Mouse (Mus musculus) liver, adult 2 months (tissue): ENCODE data around the gene Cog3. TPM values are rescaled to one million over a fixed set of nuclear protein-coding genes. Genes with fewer than 3 reads are reported as not detected.

Experiments used
- DNase-seq: peaks from one replicate; pipeline ENCODE4 v3.0.0-alpha.2; 2011; ENCODE audit warnings: low read depth, low spot score; ENCODE audit errors: extremely low read depth
- H3K27ac ChIP-seq: fragments of 200-500 bp; replicated peaks from 2 replicates; pipeline ENCODE4 v1.5.1; 2012; ENCODE audit warnings: low read depth, mild to moderate bottlenecking, control low read depth, inconsistent platforms, low read length; ENCODE audit not compliant: insufficient read depth
- H3K27me3 ChIP-seq: fragments of 200-500 bp; 2 replicates; pipeline ENCODE4 v1.6.1; 2012; ENCODE audit warnings: mild to moderate bottlenecking, moderate library complexity, low read length, inconsistent platforms; ENCODE audit not compliant: control insufficient read depth, insufficient read depth
- H3K36me3 ChIP-seq: fragments of 200-500 bp; 2 replicates; pipeline ENCODE4 v1.6.1; 2012; ENCODE audit warnings: low read length, inconsistent platforms; ENCODE audit not compliant: control insufficient read depth, insufficient read depth
- H3K4me1 ChIP-seq: fragments of 200-500 bp; 2 replicates; pipeline ENCODE4 v1.6.1; 2011; ENCODE audit warnings: low read length; ENCODE audit not compliant: control insufficient read depth, insufficient read depth
- H3K4me3 ChIP-seq: fragments of 200-500 bp; 2 replicates; pipeline ENCODE4 v1.5.1; 2011; ENCODE audit warnings: low read depth, mild to moderate bottlenecking, control low read depth, low read length, moderate library complexity; ENCODE audit not compliant: insufficient read depth
- H3K79me2 ChIP-seq: fragments of 200-500 bp; 2 replicates; pipeline ENCODE4 v1.6.1; 2012; ENCODE audit warnings: inconsistent platforms, mild to moderate bottlenecking, low read length, moderate library complexity; ENCODE audit not compliant: control insufficient read depth, insufficient read depth
- H3K9ac ChIP-seq: fragments of 200-500 bp; 2 replicates; pipeline ENCODE4 v1.6.1; 2012; ENCODE audit warnings: low read depth, mild to moderate bottlenecking, control low read depth, inconsistent platforms, low read length
- CTCF ChIP-seq: fragments of 200-500 bp; IDR thresholded peaks from 2 replicates; pipeline ENCODE4 v1.5.1; 2011; ENCODE audit warnings: low read depth, low read length, control low read depth
- POLR2A ChIP-seq: fragments of 200-500 bp; IDR thresholded peaks from 2 replicates; pipeline ENCODE4 v1.6.1; 2011; ENCODE audit warnings: low read length, control low read depth; ENCODE audit not compliant: insufficient read depth; ENCODE audit errors: extremely low read depth
- WGBS: fragments of 180-500 bp; shearing (Covaris S2); methylation state at CpG from one replicate; pipeline ENCODE4 v1.1.7; 2018; 5-methylcytosine and 5-hydroxymethylcytosine counted together
- polyA plus RNA-seq: library from polyadenylated mRNA; depleted of rRNA; stranded (reverse); fragments of >200 nt; gene quantifications from 2 replicates; pipeline ENCODE4 v1.2.3, GENCODE M21; 2012; rRNA removed
- total RNA-seq: library from RNA; depleted of rRNA; stranded (reverse); fragments of >200 nt; gene quantifications from 2 replicates; pipeline ENCODE4 v1.2.3, GENCODE M21; 2014; rRNA removed

The Cog3 gene
- total RNA-seq (10.9 and 12.3 TPM in 2 replicates), polyA plus RNA-seq (4.2 and 5.3 TPM in 2 replicates)

DNA sequence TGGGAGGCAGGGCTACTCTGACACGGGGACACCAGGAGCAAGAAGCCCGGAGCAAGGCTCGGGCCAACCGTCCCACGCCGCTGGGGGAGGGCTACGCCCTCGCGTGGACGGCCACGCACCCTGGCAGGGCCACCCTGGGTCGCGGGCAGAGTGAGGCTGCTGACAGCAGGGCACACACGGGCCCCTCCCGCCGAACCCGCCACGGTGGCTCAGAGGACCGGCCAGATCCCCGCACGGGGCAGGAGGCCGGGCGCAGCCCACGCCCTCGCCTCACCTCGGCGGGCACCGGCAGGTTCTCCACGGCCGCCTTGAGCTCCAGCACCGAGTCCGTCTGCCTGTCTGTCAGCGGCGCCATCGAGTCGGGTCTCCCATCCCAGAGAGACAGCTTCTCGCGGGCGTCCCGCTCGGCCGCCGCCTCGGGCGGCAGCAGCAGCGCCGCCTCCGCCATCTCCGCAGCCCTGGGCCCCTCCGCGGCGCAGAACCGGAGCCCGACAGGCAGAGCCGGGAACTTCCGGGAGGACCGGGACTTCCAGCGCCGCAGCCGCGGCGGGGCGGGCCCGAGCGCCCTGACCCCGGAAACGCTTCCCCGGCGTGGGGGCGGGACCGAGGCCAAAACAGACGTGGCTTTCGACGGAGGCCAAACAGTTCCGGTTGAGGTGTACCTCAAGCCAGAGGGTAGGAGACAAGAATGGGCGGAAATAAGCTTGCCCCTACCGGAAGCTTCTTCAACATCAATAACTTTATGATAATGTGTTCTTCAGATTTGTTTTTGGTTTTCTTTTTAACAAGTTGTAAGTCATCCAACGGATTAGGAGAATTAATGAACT is at the start of gene Cog3:
TSS of gene Cog3 (minus strand) at position 527 of the 827 bp plus-strand sequence.
- Histone ChIP-seq H3K27ac (peak within 1 kb of the TSS; percentile 81), H3K27me3 (no peaks in the 10 kb centered on the region), H3K36me3 (no peaks in the 10 kb centered on the region), H3K9ac (peak within 1 kb of the TSS; percentile 90), H3K79me2 (peaks cover 29% of the 10 kb centered on the region; the same call in 1 of the 2 replicates), H3K4me3 (peak within 1 kb of the TSS; percentile 97), H3K4me1 (peaks cover 14% of the 10 kb centered on the region)
- TF ChIP-seq CTCF: peak; percentile 27
- TF ChIP-seq POLR2A: peak; percentile 59
- WGBS: under 1% methylated on average over 77 of the region's 78 CpGs
- peak; percentile 86 for DNase-seq

DNA sequence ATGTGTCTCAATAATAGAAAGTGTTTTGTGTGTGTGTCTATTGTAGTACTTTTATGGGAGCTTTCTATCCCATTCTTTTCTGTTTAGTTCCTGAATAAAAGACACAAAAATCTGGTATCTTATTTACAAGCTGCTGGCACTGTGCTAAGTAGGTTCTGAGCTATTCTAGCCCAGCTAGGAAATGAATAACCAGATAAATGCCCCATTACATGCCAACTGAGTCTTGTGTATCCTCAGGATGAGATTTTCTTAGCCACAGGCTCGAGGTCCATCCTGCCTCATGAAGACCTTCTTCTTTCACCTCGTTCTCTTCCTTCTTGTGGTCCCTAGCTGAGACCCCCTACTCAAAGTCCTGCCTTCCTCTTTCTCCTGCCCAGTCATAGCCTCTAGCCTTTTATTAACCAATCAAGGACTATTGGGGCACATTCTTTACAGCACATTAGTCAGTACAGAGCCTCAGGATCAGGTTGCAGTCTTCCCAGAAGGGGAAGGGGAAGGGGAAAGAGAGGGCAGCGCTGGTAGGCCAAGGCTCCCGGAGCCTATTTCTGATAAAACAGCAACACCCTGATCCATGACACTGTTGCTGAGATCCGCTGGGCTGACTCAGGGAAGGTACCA is 43.6 kb upstream of the Cog3 start:
- peak; percentile 92 for DNase-seq
- Histone ChIP-seq H3K27ac (peak overlapping the region; percentile 60), H3K9ac (peak overlapping the region; percentile 0; the same call in 1 of the 2 replicates), H3K27me3 (no peaks in the 10 kb centered on the region), H3K36me3 (no peaks in the 10 kb centered on the region), H3K4me3 (no peak overlapping the region), H3K79me2 (no peaks in the 10 kb centered on the region), H3K4me1 (peaks cover 30% of the 10 kb centered on the region)
- WGBS: 30% methylated on average over 5 of the region's 5 CpGs
- TF ChIP-seq POLR2A (no peak), CTCF (no peak)

DNA sequence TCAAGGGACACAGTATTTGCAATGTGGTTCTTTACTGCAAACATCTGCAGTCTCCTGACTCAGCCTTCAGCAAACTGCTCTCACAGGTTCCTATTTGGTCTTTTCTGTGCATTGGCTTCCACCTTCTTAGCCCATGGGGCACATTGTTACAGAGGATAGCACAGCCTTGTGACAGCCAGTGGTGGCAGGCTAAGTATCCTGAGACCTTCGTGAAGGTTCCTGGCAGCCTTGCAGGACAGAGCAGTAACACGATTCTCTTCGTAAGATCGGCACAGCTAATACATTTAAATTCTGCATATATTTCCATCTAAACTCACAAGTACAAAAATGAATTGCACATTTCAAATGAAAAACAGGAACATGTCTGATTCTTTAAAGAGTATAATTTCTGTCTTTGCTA is 41.6 kb upstream of the Cog3 start:
- 95% methylated on average over 4 of the region's 4 CpGs for WGBS

DNA sequence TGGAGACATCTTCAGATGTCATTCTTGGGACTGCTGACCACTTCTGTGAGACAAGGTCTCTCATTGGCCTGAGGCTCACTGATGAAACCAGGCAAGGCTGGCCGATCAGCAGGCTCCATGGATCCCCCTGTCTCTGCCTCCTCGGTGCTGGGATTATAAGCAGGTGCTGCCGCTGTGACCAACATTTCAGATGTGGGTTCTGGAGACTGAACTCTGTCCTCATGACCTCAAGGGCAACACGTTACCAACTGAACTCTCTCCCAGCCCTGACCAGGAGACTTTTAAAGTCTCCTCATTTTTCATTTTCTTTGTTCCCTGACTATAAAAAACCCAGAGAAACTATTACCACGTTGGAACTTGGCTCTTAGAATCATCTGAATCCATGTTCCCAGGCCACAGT is 40.4 kb upstream of the Cog3 start:
- Histone ChIP-seq H3K4me1 (peaks cover 34% of the 10 kb centered on the region), H3K9ac (peak overlapping the region; percentile 13; the same call in 1 of the 2 replicates), H3K27ac (peak overlapping the region; percentile 79), H3K4me3 (no peak overlapping the region), H3K27me3 (no peaks in the 10 kb centered on the region), H3K36me3 (no peaks in the 10 kb centered on the region), H3K79me2 (no peaks in the 10 kb centered on the region)
- TF ChIP-seq POLR2A (no peak), CTCF (no peak)
- WGBS: 29% methylated on average over 5 of the region's 5 CpGs
- peak; percentile 84 for DNase-seq

More for the DNA sequence above, 41.6 kb upstream of the Cog3 start:
- Histone ChIP-seq H3K4me1 (peaks cover 32% of the 10 kb centered on the region), H3K27me3 (no peaks in the 10 kb centered on the region), H3K9ac (no peak overlapping the region), H3K4me3 (no peak overlapping the region), H3K36me3 (no peaks in the 10 kb centered on the region), H3K27ac (no peak overlapping the region), H3K79me2 (no peaks in the 10 kb centered on the region)
- no peak for DNase-seq
- TF ChIP-seq POLR2A (no peak), CTCF (no peak)

DNA sequence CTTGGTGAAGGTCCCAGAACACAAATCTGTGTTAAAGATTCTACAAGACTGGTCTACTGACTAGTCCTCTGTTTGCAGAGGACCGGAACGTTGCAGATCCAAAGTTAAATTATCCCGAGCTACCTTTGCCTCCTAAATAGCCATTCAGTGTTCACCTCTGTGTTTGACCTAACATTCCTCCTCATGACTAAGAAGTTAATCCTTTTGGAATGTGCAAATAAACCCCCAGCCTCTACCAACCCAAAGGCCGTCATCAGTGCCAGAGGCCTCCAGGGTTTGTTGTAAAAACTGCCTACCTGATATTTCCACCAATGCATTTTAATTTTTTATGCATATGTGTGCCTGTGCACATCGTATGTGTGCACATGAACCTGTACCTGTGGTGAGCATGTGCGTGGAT is 40.0 kb upstream of the Cog3 start:
- H3K79me2 ChIP-seq: no peaks in the 10 kb centered on the region
- no peaks in the 10 kb centered on the region for H3K27me3 ChIP-seq
- peak overlapping the region; percentile 79 for H3K27ac ChIP-seq
- TF ChIP-seq CTCF (no peak), POLR2A (no peak)
- H3K36me3 ChIP-seq: no peaks in the 10 kb centered on the region
- H3K9ac ChIP-seq: peak overlapping the region; percentile 13; the same call in 1 of the 2 replicates
- no peak overlapping the region for H3K4me3 ChIP-seq
- DNase-seq: peak; percentile 64
- H3K4me1 ChIP-seq: peaks cover 34% of the 10 kb centered on the region
- WGBS: 46% methylated on average over 6 of the region's 6 CpGs
